Mouse (Mus musculus): ENCODE results near the gene Olfr1418. TPM values are rescaled to one million over a fixed set of nuclear protein-coding genes. Genes with fewer than 3 reads are reported as not detected.
"Not testable (repeated sequence)": the region's sequence is repeated elsewhere in the genome, so short reads cannot be mapped to it uniquely, and the experiment has no call there.

The Olfr1418 gene
- not detected in 2 replicates for polyA plus RNA-seq (2016; fragmentation: Nextera tagmentation; extraction: Ambion mirVana)

- Histone ChIP-seq H3K27me3 (ENCODE audit: poor library complexity, severe bottlenecking) (no peaks in the 10 kb centered on the region), H3K27ac (no peak within 1 kb of the TSS), H3K9me3 (no peaks in the 10 kb centered on the region; the same call in 1 of the 2 replicates), H3K4me3 (no peak within 1 kb of the TSS), H3K4me1 (no peaks in the 10 kb centered on the region), H3K36me3 (replicated peaks) (no peaks in the 10 kb centered on the region)
- no peak for DNase-seq (ENCODE audit: extremely low spot score, low spot score)
- WGBS: 96% methylated on average over 1 of the region's 1 CpGs
Measured at GRCm38 (mm10) chr19:11860966-11861365, at the start of gene Olfr1418. TSS of gene Olfr1418 (minus strand) at chr19:11861066.

- Histone ChIP-seq H3K4me3 (no peak within 1 kb of the TSS), H3K27ac (no peak within 1 kb of the TSS), H3K36me3 (replicated peaks) (no peaks in the 10 kb centered on the region), H3K4me1 (no peaks in the 10 kb centered on the region), H3K9me3 (no peaks in the 10 kb centered on the region), H3K27me3 (ENCODE audit: poor library complexity, severe bottlenecking) (no peaks in the 10 kb centered on the region)
- 68% methylated on average over 1 of the region's 1 CpGs for WGBS
- DNase-seq (ENCODE audit: extremely low spot score, low spot score): no peak
Measured at GRCm38 (mm10) chr19:11886265-11886664, 25.4 kb upstream of the Olfr1418 start, which contains the start of gene Olfr1420. TSS of gene Olfr1420 (plus strand) at chr19:11886565.

GRCm38 (mm10) chr19:11878404-11878803, 17.5 kb upstream of the Olfr1418 start:
- not testable (repeated sequence) for DNase-seq (ENCODE audit: extremely low spot score, low spot score)
- 71% methylated on average over 22 of the region's 22 CpGs for WGBS

GRCm38 (mm10) chr19:11875006-11875405, 14.1 kb upstream of the Olfr1418 start, which contains the start of gene Olfr1419:
TSS of gene Olfr1419 (minus strand) at chr19:11875106.
- 68% methylated on average over 1 of the region's 1 CpGs for WGBS
- H3K27ac ChIP-seq: no peak within 1 kb of the TSS

More at GRCm38 (mm10) chr19:11878404-11878803, 17.5 kb upstream of the Olfr1418 start:
- H3K9me3 ChIP-seq; H3K36me3 ChIP-seq (replicated peaks); H3K4me1 ChIP-seq; H3K27ac ChIP-seq; H3K27me3 ChIP-seq (ENCODE audit: poor library complexity, severe bottlenecking); H3K4me3 ChIP-seq: not testable (repeated sequence)

GRCm38 (mm10) chr19:11867837-11868236, 7.0 kb upstream of the Olfr1418 start:
- no peaks in the 10 kb centered on the region for H3K36me3 ChIP-seq (replicated peaks)
- H3K9me3 ChIP-seq: peaks cover 9% of the 10 kb centered on the region; the same call in 1 of the 2 replicates
- no peaks in the 10 kb centered on the region for H3K4me1 ChIP-seq
- H3K27me3 ChIP-seq (ENCODE audit: poor library complexity, severe bottlenecking): no peaks in the 10 kb centered on the region
- no peak for DNase-seq (ENCODE audit: extremely low spot score, low spot score)
- H3K27ac ChIP-seq: no peak overlapping the region
- WGBS: 84% methylated on average over 2 of the region's 2 CpGs
- H3K4me3 ChIP-seq: no peak overlapping the region

More at GRCm38 (mm10) chr19:11875006-11875405, 14.1 kb upstream of the Olfr1418 start, which contains the start of gene Olfr1419:
- no peaks in the 10 kb centered on the region for H3K4me1 ChIP-seq
- H3K36me3 ChIP-seq (replicated peaks): no peaks in the 10 kb centered on the region
- H3K9me3 ChIP-seq: no peaks in the 10 kb centered on the region
- no peak for DNase-seq (ENCODE audit: extremely low spot score, low spot score)
- no peaks in the 10 kb centered on the region for H3K27me3 ChIP-seq (ENCODE audit: poor library complexity, severe bottlenecking)
- H3K4me3 ChIP-seq: no peak within 1 kb of the TSS

- Histone ChIP-seq H3K36me3 (replicated peaks) (no peaks in the 10 kb centered on the region), H3K4me1 (no peaks in the 10 kb centered on the region)
Measured at GRCm38 (mm10) chr19:11856506-11856905, 4.4 kb downstream of the Olfr1418 start.

GRCm38 (mm10) chr19:11854821-11855220, 6.0 kb downstream of the Olfr1418 start:
- Histone ChIP-seq H3K27ac (no peak overlapping the region), H3K4me1 (no peaks in the 10 kb centered on the region), H3K27me3 (ENCODE audit: poor library complexity, severe bottlenecking) (no peaks in the 10 kb centered on the region), H3K36me3 (replicated peaks) (no peaks in the 10 kb centered on the region), H3K9me3 (no peaks in the 10 kb centered on the region), H3K4me3 (no peak overlapping the region)
- 86% methylated on average over 2 of the region's 2 CpGs for WGBS
- no peak for DNase-seq (ENCODE audit: extremely low spot score, low spot score)

More at GRCm38 (mm10) chr19:11856506-11856905, 4.4 kb downstream of the Olfr1418 start:
- H3K9me3 ChIP-seq: no peaks in the 10 kb centered on the region
- DNase-seq (ENCODE audit: extremely low spot score, low spot score): no peak
- H3K27me3 ChIP-seq (ENCODE audit: poor library complexity, severe bottlenecking): no peaks in the 10 kb centered on the region
- H3K4me3 ChIP-seq: no peak overlapping the region
- WGBS: 79% methylated on average over 6 of the region's 6 CpGs
- no peak overlapping the region for H3K27ac ChIP-seq

GRCm38 (mm10) chr19:11852652-11853051, 8.2 kb downstream of the Olfr1418 start:
- WGBS: 73% methylated on average over 4 of the region's 4 CpGs
- no peak overlapping the region for H3K27ac ChIP-seq
- no peaks in the 10 kb centered on the region for H3K9me3 ChIP-seq
- no peaks in the 10 kb centered on the region for H3K36me3 ChIP-seq (replicated peaks)
- no peaks in the 10 kb centered on the region for H3K4me1 ChIP-seq
- no peak overlapping the region for H3K4me3 ChIP-seq
- H3K27me3 ChIP-seq (ENCODE audit: poor library complexity, severe bottlenecking): no peaks in the 10 kb centered on the region
- DNase-seq (ENCODE audit: extremely low spot score, low spot score): no peak

GRCm38 (mm10) chr19:11846333-11846732, 14.5 kb downstream of the Olfr1418 start:
- Histone ChIP-seq H3K4me1 (no peaks in the 10 kb centered on the region), H3K27ac (no peak overlapping the region), H3K27me3 (ENCODE audit: poor library complexity, severe bottlenecking) (no peaks in the 10 kb centered on the region), H3K9me3 (no peaks in the 10 kb centered on the region), H3K4me3 (no peak overlapping the region), H3K36me3 (replicated peaks) (no peaks in the 10 kb centered on the region)
- DNase-seq (ENCODE audit: extremely low spot score, low spot score): no peak
- 89% methylated on average over 4 of the region's 4 CpGs for WGBS

GRCm38 (mm10) chr19:11839119-11839518, 21.7 kb downstream of the Olfr1418 start, which contains the start of gene Olfr1417:
TSS of gene Olfr1417 (minus strand) at chr19:11839219.
- Histone ChIP-seq H3K27me3 (ENCODE audit: poor library complexity, severe bottlenecking) (no peaks in the 10 kb centered on the region), H3K9me3 (no peaks in the 10 kb centered on the region), H3K4me3 (no peak within 1 kb of the TSS), H3K36me3 (replicated peaks) (no peaks in the 10 kb centered on the region), H3K27ac (no peak within 1 kb of the TSS), H3K4me1 (no peaks in the 10 kb centered on the region)
- WGBS: 89% methylated on average over 4 of the region's 4 CpGs
- DNase-seq (ENCODE audit: extremely low spot score, low spot score): no peak

- H3K4me1 ChIP-seq: peaks cover 12% of the 10 kb centered on the region; the same call in 1 of the 2 replicates
- no peaks in the 10 kb centered on the region for H3K36me3 ChIP-seq (replicated peaks)
- DNase-seq (ENCODE audit: extremely low spot score, low spot score): no peak
- peaks cover 19% of the 10 kb centered on the region for H3K27me3 ChIP-seq (ENCODE audit: poor library complexity, severe bottlenecking)
- no peaks in the 10 kb centered on the region for H3K9me3 ChIP-seq
- WGBS: 26% methylated on average over 4 of the region's 4 CpGs
- no peak overlapping the region for H3K4me3 ChIP-seq
- H3K27ac ChIP-seq: no peak overlapping the region
Measured at GRCm38 (mm10) chr19:11823346-11824065, 37.4 kb downstream of the Olfr1418 start.

- H3K4me1 ChIP-seq: peaks cover 18% of the 10 kb centered on the region
- no peaks in the 10 kb centered on the region for H3K36me3 ChIP-seq (replicated peaks)
- H3K4me3 ChIP-seq: peak overlapping the region; percentile 70
- H3K27me3 ChIP-seq (ENCODE audit: poor library complexity, severe bottlenecking): peaks cover 51% of the 10 kb centered on the region
- DNase-seq (ENCODE audit: extremely low spot score, low spot score): no peak
- WGBS: 36% methylated on average over 6 of the region's 6 CpGs
- no peaks in the 10 kb centered on the region for H3K9me3 ChIP-seq
- H3K27ac ChIP-seq: peak overlapping the region; percentile 16; the same call in 1 of the 2 replicates
Measured at GRCm38 (mm10) chr19:11820211-11820610, 40.7 kb downstream of the Olfr1418 start.

- Histone ChIP-seq H3K9me3 (no peaks in the 10 kb centered on the region), H3K27me3 (ENCODE audit: poor library complexity, severe bottlenecking) (peaks cover 55% of the 10 kb centered on the region), H3K36me3 (replicated peaks) (no peaks in the 10 kb centered on the region), H3K4me1 (peaks cover 21% of the 10 kb centered on the region), H3K4me3 (peak overlapping the region; percentile 70), H3K27ac (peak overlapping the region; percentile 16; the same call in 1 of the 2 replicates)
- 1% methylated on average over 15 of the region's 15 CpGs for WGBS
- DNase-seq (ENCODE audit: extremely low spot score, low spot score): peak; percentile 87
Measured at GRCm38 (mm10) chr19:11819800-11820199, 41.1 kb downstream of the Olfr1418 start.

Measured in forebrain, embryonic 10.5 days (tissue).